Mouse (Mus musculus): ENCODE data around the gene Eef1akmt3.

Eef1akmt3 gene

DNA sequence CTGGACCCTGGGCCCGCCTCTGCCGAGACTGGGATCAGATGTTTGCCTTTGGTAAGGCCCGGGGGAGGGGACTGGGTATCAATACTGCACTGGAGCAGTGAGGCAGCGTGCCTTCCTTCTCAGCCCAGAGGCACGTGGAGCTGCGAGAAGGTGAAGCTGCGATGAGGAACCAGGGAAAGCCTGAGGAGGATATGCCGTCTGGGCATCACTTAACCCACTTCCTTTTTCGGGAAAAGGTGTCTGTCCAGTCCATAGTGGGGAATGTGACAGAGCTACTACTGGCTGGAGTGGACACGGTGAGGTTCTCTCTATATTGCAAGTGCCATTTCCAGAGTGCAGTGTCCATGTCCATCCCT lies 8.8 kb upstream of the Eef1akmt3 start:
- in situ Hi-C loops (cut with MseI, MboI), result no loop called here

GRCm38 (mm10) chr10:127049395-127050118 lies 8.2 kb upstream of the Eef1akmt3 start:
- in situ Hi-C loops (cut with MseI, MboI), result no loop called here

DNA sequence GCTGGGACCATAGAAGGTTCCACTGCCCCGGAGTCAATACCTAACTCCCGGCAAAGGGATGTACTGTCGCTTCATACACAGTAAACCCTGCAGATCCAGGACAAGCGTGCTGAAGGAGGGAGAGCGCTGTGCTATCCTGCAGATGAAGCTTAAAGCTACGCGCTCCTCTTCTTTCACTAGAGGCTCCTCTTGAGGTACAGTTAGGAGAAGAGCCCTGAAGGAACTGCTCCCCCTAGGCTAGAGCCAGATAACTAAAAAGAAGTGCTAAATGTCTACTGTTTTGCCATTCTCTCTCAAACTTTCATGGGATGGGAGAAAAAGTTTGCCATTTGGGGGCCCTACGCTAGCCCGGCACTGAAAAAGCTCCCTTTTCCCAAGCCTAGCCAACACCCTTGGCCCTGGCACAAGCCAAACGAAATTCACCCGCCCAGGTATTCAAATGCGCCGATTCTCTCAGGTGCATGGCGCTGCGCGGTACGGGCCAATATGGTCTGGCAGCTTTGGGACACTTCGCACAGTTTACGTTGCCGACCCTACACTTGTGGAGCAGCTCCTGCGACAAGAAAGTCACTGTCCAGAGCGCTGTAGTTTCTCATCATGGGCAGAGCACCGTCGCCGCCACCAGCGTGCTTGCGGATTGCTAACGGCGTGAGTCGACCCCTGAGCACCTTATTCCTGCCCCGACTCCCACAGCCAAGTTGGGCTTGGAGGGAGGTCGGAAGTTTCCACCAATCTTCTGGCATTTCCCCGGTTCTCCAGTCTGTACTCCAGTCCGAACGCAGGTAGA lies 7.5 kb upstream of the Eef1akmt3 start:
- in situ Hi-C loops (cut with MseI, MboI), result no loop called here

DNA sequence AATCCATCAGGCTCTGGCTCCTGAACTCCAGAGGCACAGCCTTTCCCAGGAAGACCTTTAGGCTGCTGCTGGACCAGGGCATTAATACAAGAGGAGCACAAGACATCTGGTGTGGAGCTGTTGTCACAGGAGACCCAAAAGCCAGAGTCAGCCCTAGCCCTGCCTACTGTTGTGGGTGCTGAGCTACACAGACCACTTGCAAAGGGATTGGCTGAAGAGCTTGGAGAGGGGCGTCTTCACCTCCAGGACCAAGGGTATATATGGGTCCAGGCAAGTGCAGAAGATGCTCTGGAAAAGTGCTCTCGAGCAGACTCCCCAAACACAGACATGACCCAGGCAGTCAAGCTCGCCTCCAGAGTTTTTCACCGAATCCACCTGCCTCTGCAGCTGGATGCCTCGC lies 6.6 kb upstream of the Eef1akmt3 start, which contains the start of gene Cyp27b1:
Gene Cyp27b1 (plus strand): TSS at position 297 of the 400 bp plus-strand sequence.
- in situ Hi-C loops (cut with MseI, MboI), result no loop called here

GRCm38 (mm10) chr10:127043187-127043586 lies 1.9 kb upstream of the Eef1akmt3 start:
- in situ Hi-C loops (cut with MseI, MboI), result no loop called here

GRCm38 (mm10) chr10:127042468-127043115 lies 1.3 kb upstream of the Eef1akmt3 start:
- in situ Hi-C loops (cut with MseI, MboI), result no loop called here

DNA sequence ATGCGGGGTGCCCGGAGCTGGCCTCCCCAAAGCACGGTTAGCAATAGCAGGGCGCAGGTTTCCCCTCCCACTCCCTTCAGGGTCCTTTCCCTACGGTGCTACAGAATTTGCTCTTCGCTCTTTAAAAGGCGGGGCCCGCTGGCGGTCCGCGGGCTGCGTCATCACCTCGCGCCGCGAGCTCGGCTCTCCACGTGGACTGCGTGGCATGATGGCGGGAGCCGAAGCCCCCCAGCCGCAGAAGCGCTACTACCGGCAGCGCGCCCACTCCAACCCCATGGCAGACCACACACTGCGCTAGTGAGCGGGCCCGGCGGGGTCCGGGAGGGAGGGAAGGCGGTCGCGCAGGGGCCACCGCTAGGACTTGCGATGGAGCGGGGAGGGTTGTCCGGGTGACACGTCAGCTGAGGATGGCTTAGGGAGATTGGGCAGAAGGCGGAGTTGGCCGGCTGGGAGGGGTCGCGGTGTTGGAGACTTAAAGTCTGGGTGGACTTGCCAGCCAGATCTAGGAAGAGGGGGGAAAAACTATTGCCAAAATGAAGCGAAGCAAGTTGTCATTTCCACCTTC lies 543 bp upstream of the Eef1akmt3 start:
- in situ Hi-C loops (cut with MseI, MboI), result no loop called here

GRCm38 (mm10) chr10:127040569-127041214 lies 621 bp downstream of the Eef1akmt3 start:
- in situ Hi-C loops (cut with MseI, MboI), result no loop called here

GRCm38 (mm10) chr10:127037641-127038040 lies 3.7 kb downstream of the Eef1akmt3 start:
- in situ Hi-C loops (cut with MseI, MboI), result no loop called here

DNA sequence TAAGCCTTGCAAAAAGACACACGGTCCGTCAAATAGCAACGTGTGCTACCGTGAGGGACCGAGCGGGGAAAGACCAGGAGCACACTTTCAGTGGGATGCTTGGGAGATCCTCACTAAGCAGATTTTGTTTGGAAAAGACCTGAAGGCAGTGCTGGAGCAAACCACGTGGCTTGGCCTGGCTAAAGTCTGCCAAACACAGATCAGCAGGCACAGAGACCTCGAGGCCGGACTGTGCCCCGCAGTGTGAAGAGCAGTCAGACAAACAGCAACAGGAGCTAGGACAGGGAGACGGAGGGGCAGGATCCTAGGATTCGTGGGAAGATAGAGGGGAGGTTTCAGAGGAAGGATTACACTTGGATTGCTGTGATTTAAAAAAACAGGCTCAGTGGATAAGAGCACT lies 5.0 kb downstream of the Eef1akmt3 start:
- in situ Hi-C loops (cut with MseI, MboI), result no loop called here

- in situ Hi-C loops (cut with MseI, MboI), result no loop called here
Observed at GRCm38 (mm10) chr10:127033301-127033741, 8.0 kb downstream of the Eef1akmt3 start.

DNA sequence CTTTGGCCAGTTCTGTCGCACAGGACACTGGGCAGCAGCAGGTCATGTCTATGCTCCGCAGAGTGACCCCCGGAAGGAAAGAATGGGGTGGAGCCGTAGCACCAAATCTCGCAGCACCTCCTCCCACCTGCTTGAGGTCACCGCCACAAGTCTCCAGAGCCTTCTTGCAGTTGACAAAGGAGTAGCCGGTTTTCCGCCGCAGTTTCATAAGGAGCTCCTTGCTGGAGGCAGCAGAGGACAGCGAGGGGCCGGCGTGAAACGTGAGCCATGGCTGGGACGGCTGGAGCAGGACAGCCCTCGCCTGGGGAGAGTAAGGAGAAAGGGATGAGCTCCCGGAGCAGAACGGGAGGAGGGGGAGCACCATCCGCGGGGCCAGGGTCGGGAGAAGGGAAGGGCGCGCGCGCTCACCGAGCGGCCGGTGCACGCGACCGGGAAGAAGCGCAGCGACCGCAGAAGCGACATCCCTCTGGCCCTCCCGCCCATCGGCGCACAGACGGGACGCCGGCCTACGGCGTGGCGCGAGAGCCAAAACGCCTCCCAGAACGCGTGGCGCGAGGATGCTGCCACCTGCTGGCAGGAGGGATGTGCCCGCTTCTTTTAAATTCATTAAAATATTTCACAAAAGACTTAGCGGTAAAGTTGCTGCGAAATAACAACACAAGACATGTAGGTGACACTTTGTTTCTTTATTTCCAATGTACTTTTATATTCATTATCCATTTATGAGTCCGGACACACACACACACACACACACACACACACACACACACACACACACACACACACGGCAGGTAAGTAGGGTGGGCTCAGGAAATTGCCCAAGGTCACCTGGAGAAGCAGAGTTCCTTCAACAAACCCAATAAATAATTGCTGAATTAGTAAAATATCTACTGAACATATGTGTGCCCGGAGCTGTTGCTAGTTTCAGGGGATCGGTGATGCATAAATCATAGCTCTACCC lies 10.7 kb downstream of the Eef1akmt3 start, which contains the start of gene Tsfm:
Gene Tsfm (minus strand): TSS at position 505 of the 961 bp plus-strand sequence.
- in situ Hi-C loops (cut with MseI, MboI), result no loop called here

GRCm38 (mm10) chr10:127018422-127018821 lies 22.9 kb downstream of the Eef1akmt3 start:
- in situ Hi-C loops (cut with MseI, MboI), result no loop called here

DNA sequence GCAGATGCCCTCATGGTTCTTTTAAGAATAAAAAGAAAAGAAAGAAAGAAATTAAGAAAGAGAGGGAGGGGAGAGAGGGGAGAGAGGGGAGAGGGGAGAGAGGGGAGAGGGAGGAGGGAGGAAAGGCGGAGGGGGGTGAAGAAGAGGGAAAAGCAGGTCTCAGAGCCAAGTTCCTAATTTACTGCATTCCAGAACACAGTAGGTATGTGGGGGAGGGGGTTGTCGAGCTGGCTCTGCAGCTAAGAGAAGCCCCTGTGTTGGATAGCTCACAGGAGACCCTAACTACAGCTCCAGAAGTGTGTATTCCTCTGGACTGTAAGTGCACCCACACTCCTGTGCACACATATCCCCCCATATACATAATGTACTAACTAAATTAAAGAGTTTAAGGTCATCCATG lies 24.2 kb downstream of the Eef1akmt3 start:
- in situ Hi-C loops (cut with MseI, MboI), result no loop called here

- in situ Hi-C loops (cut with MseI, MboI), result no loop called here
Observed at GRCm38 (mm10) chr10:127016488-127016887, 24.8 kb downstream of the Eef1akmt3 start.

GRCm38 (mm10) chr10:127003806-127004205 lies 37.5 kb downstream of the Eef1akmt3 start:
- in situ Hi-C loops (cut with MseI, MboI), result no loop called here

DNA sequence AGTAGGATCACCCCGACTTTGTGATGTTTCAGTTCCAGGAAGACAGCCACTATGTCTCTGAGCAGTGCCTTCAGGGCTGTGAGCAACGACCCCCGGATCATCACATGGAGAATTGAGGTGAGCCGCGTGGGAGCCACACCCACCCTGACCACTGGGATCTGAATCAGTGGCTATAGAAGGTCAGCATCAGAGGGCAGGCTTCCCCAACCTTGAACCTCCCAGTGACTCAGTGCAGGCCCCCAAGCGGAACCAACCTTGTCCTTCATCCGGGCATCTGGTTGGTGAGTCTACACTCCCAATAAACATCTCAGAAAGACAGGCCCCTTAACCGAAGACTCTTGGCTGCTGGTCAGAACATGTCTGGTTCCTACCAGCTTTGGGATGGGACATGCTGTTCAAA lies 38.0 kb downstream of the Eef1akmt3 start:
- in situ Hi-C loops (cut with MseI, MboI), result no loop called here

- in situ Hi-C loops (cut with MseI, MboI), result no loop called here
Observed at GRCm38 (mm10) chr10:127002765-127003164, 38.5 kb downstream of the Eef1akmt3 start.

DNA sequence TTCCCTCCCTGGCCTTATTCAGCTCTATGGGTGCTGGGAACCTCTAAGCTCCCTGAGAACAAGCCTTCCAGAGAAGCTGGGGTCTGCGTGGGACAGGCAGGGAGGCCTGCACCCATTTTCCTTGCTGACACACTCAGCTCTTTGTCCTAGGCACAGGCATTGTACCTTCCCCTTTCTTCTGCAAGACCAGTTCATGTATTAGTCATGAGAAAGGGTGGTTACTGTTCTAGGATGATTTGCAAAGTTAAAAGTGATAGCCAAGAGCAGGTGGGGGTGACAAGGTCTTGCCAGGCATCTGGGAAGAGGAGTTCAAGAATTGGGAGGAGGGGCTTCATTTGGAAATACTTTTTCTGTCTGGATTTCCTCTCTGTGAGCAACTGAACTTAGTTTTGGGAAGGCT lies 39.3 kb downstream of the Eef1akmt3 start:
- in situ Hi-C loops (cut with MseI, MboI), result no loop called here

DNA sequence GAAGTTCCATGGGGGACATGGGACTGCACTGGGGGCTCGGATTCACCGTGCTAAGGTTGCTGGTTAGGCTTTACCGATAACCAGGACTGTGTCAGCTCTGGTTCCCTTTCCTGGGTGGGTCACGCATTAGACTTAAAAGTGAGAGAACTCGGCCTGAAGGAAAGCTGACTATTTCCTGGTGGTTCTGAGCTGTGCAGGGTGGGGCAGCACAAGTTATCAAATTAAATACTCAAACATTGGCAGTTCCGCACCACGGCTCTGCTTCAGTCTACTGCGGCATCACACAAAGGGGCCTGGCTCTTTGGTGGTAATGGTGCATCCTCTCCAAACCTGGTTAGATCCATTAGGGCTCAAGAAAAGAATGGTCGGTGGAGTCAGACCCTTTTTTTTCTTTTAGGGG lies 40.0 kb downstream of the Eef1akmt3 start:
- in situ Hi-C loops (cut with MseI, MboI), result no loop called here

Data from mouse trophoblast stem cell (cell line).